Mouse (Mus musculus) liver, embryonic 11.5 days (tissue): ENCODE results near the gene Natd1. TPM values are rescaled to one million over a fixed set of nuclear protein-coding genes. Genes with fewer than 3 reads are reported as not detected.

Experiments
- ATAC-seq: fragments of 200-750 bp; cut with Nextera tagmentation; replicated peaks from 2 replicates; pipeline ENCODE4 v1.8.0; 2017; ENCODE audit warnings: moderate number of reproducible peaks, mild to moderate bottlenecking, moderate TSS enrichment, moderate library complexity; ENCODE audit not compliant: low FRiP score
- DNase-seq: peaks from one replicate; pipeline ENCODE4 v3.0.0-alpha.2; 2017; ENCODE audit warnings: low spot score
- H3K27ac ChIP-seq: fragments of 300-500 bp; sonication (generic); 2 replicates; pipeline ENCODE4 v1.5.1; 2014; ENCODE audit warnings: mild to moderate bottlenecking, low read depth, low read length, control low read depth
- H3K27me3 ChIP-seq: fragments of 300-500 bp; sonication (generic); replicated peaks from 2 replicates; pipeline ENCODE4 v1.6.1; 2014; ENCODE audit warnings: low read length, mixed read lengths; ENCODE audit not compliant: control insufficient read depth, insufficient read depth
- H3K36me3 ChIP-seq: fragments of 300-500 bp; sonication (generic); 2 replicates; pipeline ENCODE4 v1.6.1; 2014; ENCODE audit warnings: mild to moderate bottlenecking, low read length, moderate library complexity, mixed read lengths; ENCODE audit not compliant: control insufficient read depth, insufficient read depth
- H3K4me1 ChIP-seq: fragments of 300-500 bp; sonication (generic); replicated peaks from 2 replicates; pipeline ENCODE4 v1.6.1; 2014; ENCODE audit warnings: low read length, mixed read lengths; ENCODE audit not compliant: control insufficient read depth, insufficient read depth
- H3K4me2 ChIP-seq: fragments of 300-500 bp; sonication (generic); 2 replicates; pipeline ENCODE4 v1.6.1; 2014; ENCODE audit warnings: mild to moderate bottlenecking, control low read depth, moderate library complexity
- H3K4me3 ChIP-seq: fragments of 300-500 bp; sonication (generic); 2 replicates; pipeline ENCODE4 v1.5.1; 2014; ENCODE audit warnings: low read depth, low read length, control low read depth
- H3K9ac ChIP-seq: fragments of 300-500 bp; sonication (generic); 2 replicates; pipeline ENCODE4 v1.6.1; 2014; ENCODE audit warnings: low read depth, low read length, control low read depth
- H3K9me3 ChIP-seq: fragments of 300-500 bp; sonication (generic); 2 replicates; pipeline ENCODE4 v1.6.1; 2016; ENCODE audit warnings: low read length, inconsistent platforms, mixed read lengths; ENCODE audit not compliant: control insufficient read depth
- WGBS: fragments of 180-500 bp; shearing (Covaris S2); extraction: QIAGEN DNeasy Blood & Tissue Kit; methylation state at CpG from one replicate; pipeline ENCODE4 v1.1.7; 2014; 5-methylcytosine and 5-hydroxymethylcytosine counted together
- polyA plus RNA-seq: library from polyadenylated mRNA; unstranded; fragments of >200 nt; fragmentation: Nextera tagmentation; extraction: Ambion mirVana; gene quantifications from 2 replicates; pipeline ENCODE4 v1.2.1, GENCODE M21; 2014

The Natd1 gene
- polyA plus RNA-seq, 1 experiment from 2014 or later = 11.2 TPM

- DNase-seq = no peak
Observed at GRCm38 (mm10) chr11:60912525-60912973, 2.0 kb downstream of the Natd1 start.

DNA sequence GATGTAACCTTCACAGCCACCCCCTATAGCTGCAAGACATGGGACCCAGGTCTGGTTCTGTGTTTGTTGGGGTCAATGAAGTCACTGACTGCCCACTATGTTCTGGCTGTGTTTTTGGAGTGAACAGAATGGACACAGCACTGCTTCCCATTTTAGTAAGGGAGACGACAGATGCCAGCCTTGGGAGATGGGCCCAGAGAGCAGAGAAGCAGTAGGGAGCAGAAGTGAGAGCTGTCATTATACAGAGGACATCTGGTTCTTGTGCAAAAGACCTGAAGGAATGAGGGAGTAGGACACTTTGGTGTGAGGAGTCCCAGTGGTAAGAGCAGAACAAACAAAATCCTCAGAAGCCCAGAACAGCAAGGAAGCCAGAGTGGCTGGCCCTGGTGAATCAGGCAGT lies 4.9 kb downstream of the Natd1 start:
- 67% methylated on average over 1 of the region's 1 CpGs for WGBS

More at GRCm38 (mm10) chr11:60912525-60912973, 2.0 kb downstream of the Natd1 start:
- H3K4me2 ChIP-seq = peak overlapping the region; percentile 96
- WGBS = 26% methylated on average over 7 of the region's 7 CpGs
- ATAC-seq = no peak
- H3K27me3 ChIP-seq = no peaks in the 10 kb centered on the region
- H3K27ac ChIP-seq = no peak overlapping the region
- H3K36me3 ChIP-seq = no peaks in the 10 kb centered on the region
- H3K9ac ChIP-seq = peak overlapping the region; percentile 82
- H3K9me3 ChIP-seq = no peaks in the 10 kb centered on the region
- peaks cover 13% of the 10 kb centered on the region for H3K4me1 ChIP-seq
- H3K4me3 ChIP-seq = peak overlapping the region; percentile 90

GRCm38 (mm10) chr11:60908073-60908472 lies 6.5 kb downstream of the Natd1 start:
- Histone ChIP-seq H3K4me1 (peaks cover 7% of the 10 kb centered on the region), H3K27ac (no peak overlapping the region), H3K4me3 (no peak overlapping the region), H3K9ac (no peak overlapping the region), H3K27me3 (no peaks in the 10 kb centered on the region), H3K4me2 (no peak overlapping the region), H3K9me3 (no peaks in the 10 kb centered on the region), H3K36me3 (peaks cover 13% of the 10 kb centered on the region)
- no peak for ATAC-seq
- 58% methylated on average over 3 of the region's 3 CpGs for WGBS
- no peak for DNase-seq

More for the DNA sequence above, 4.9 kb downstream of the Natd1 start:
- H3K4me1 ChIP-seq = peaks cover 13% of the 10 kb centered on the region
- no peak overlapping the region for H3K4me2 ChIP-seq
- ATAC-seq = no peak
- peaks cover 10% of the 10 kb centered on the region for H3K36me3 ChIP-seq
- H3K27me3 ChIP-seq = no peaks in the 10 kb centered on the region
- no peaks in the 10 kb centered on the region for H3K9me3 ChIP-seq
- no peak for DNase-seq
- no peak overlapping the region for H3K27ac ChIP-seq
- H3K4me3 ChIP-seq = no peak overlapping the region
- H3K9ac ChIP-seq = no peak overlapping the region

- no peak for DNase-seq
Observed at GRCm38 (mm10) chr11:60906449-60906848, 8.1 kb downstream of the Natd1 start.

GRCm38 (mm10) chr11:60905407-60906120 lies 9.0 kb downstream of the Natd1 start:
- H3K4me2 ChIP-seq = no peak overlapping the region
- H3K27ac ChIP-seq = no peak overlapping the region
- H3K36me3 ChIP-seq = peaks cover 13% of the 10 kb centered on the region
- H3K9ac ChIP-seq = no peak overlapping the region
- ATAC-seq (no peak), DNase-seq (no peak)
- no peaks in the 10 kb centered on the region for H3K27me3 ChIP-seq
- H3K9me3 ChIP-seq = no peaks in the 10 kb centered on the region
- no peaks in the 10 kb centered on the region for H3K4me1 ChIP-seq
- WGBS = 85% methylated on average over 10 of the region's 10 CpGs
- H3K4me3 ChIP-seq = no peak overlapping the region

More at GRCm38 (mm10) chr11:60906449-60906848, 8.1 kb downstream of the Natd1 start:
- Histone ChIP-seq H3K4me2 (no peak overlapping the region), H3K27ac (no peak overlapping the region), H3K27me3 (no peaks in the 10 kb centered on the region), H3K9me3 (no peaks in the 10 kb centered on the region), H3K9ac (no peak overlapping the region), H3K4me3 (no peak overlapping the region), H3K36me3 (peaks cover 13% of the 10 kb centered on the region), H3K4me1 (no peaks in the 10 kb centered on the region)
- WGBS = 89% methylated on average over 4 of the region's 4 CpGs
- ATAC-seq = no peak

DNA sequence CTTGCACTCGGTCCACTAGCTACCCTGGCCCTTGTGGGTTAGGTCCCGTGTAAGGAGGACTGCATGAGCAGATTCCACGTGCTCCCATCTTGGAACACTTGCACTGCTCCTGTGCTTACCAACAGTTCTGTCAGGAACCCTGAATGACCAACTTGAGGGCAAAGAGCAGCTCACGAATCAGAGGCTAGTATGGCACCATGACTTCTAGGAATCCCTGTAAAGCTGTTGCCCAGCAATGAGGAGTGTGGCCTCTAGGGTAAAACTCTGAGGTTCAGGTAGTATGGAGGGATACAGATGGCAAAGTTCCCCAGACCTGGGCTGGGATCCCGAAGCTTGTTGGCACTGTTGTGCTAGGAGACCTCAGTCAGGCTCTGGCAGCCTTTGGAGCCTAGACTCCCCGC lies 10.9 kb downstream of the Natd1 start:
- 81% methylated on average over 6 of the region's 6 CpGs for WGBS
- H3K36me3 ChIP-seq = peaks cover 13% of the 10 kb centered on the region
- H3K9ac ChIP-seq = no peak overlapping the region
- DNase-seq = no peak
- H3K27ac ChIP-seq = no peak overlapping the region
- H3K4me3 ChIP-seq = no peak overlapping the region
- no peaks in the 10 kb centered on the region for H3K4me1 ChIP-seq
- no peaks in the 10 kb centered on the region for H3K27me3 ChIP-seq
- H3K9me3 ChIP-seq = no peaks in the 10 kb centered on the region
- no peak overlapping the region for H3K4me2 ChIP-seq
- no peak for ATAC-seq

GRCm38 (mm10) chr11:60902486-60902885 lies 12.1 kb downstream of the Natd1 start:
- no peak for ATAC-seq
- no peak overlapping the region for H3K27ac ChIP-seq
- WGBS = 68% methylated on average over 4 of the region's 4 CpGs

GRCm38 (mm10) chr11:60902001-60902400 lies 12.5 kb downstream of the Natd1 start:
- Histone ChIP-seq H3K27me3 (no peaks in the 10 kb centered on the region), H3K9ac (no peak overlapping the region), H3K9me3 (no peaks in the 10 kb centered on the region), H3K4me1 (no peaks in the 10 kb centered on the region), H3K4me2 (no peak overlapping the region), H3K27ac (no peak overlapping the region), H3K4me3 (no peak overlapping the region), H3K36me3 (peaks cover 13% of the 10 kb centered on the region)
- DNase-seq = no peak
- no peak for ATAC-seq
- 81% methylated on average over 7 of the region's 7 CpGs for WGBS

More at GRCm38 (mm10) chr11:60902486-60902885, 12.1 kb downstream of the Natd1 start:
- Histone ChIP-seq H3K4me1 (no peaks in the 10 kb centered on the region), H3K9ac (no peak overlapping the region), H3K36me3 (peaks cover 13% of the 10 kb centered on the region), H3K27me3 (no peaks in the 10 kb centered on the region), H3K4me2 (no peak overlapping the region), H3K9me3 (no peaks in the 10 kb centered on the region), H3K4me3 (no peak overlapping the region)
- DNase-seq = no peak

DNA sequence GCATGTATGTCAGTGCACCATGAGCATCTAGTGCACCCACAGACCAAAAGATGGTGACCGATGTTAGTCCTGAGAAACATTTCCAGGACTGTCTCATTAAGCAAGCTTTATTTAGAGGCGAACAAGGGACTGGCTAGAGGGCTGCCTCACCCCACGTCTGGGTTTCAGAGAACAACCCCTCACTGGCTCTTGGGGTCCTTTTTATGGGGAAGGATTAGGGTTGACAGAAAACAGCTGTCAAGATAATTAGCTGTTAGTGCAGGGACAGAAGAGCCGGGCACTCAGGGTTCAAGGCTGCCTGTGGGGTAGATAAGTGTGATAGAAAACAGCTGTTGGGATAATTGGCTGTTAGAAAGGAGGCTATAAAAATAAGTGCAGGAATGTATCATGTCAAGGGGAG lies 18.6 kb downstream of the Natd1 start:
- no peak overlapping the region for H3K9ac ChIP-seq
- H3K36me3 ChIP-seq = no peaks in the 10 kb centered on the region
- no peaks in the 10 kb centered on the region for H3K27me3 ChIP-seq
- 36% methylated on average over 4 of the region's 4 CpGs for WGBS
- no peak for DNase-seq
- peak overlapping the region; percentile 28; the same call in 1 of the 2 replicates for H3K27ac ChIP-seq
- H3K4me3 ChIP-seq = no peak overlapping the region
- H3K9me3 ChIP-seq = no peaks in the 10 kb centered on the region
- no peak overlapping the region for H3K4me2 ChIP-seq
- no peaks in the 10 kb centered on the region for H3K4me1 ChIP-seq
- no peak for ATAC-seq
